Mouse (Mus musculus): Measurements from ENCODE around the gene Fchsd2. TPM values are rescaled to one million over a fixed set of nuclear protein-coding genes. Genes with fewer than 3 reads are reported as not detected.

The Fchsd2 gene
- total and polyA plus RNA-seq, 2 experiments: 8.9 to 43.0 TPM

- no peaks in the 10 kb centered on the region for H3K27me3 ChIP-seq (ENCODE audit: control insufficient read depth, insufficient read depth, low read length)
- no peak overlapping the region for H3K9ac ChIP-seq (ENCODE audit: low read depth, low read length)
- TF ChIP-seq POLR2A (IDR thresholded peaks at IDR 0.05; ENCODE audit: extremely low read depth, insufficient read depth, low read length): no peak
- TF ChIP-seq CTCF (IDR thresholded peaks at IDR 0.05; ENCODE audit: low read depth, low read length): no peak
- DNase-seq (ENCODE audit: extremely low read depth, low read depth, low spot score): no peak
- no peak overlapping the region for H3K4me3 ChIP-seq (ENCODE audit: insufficient read depth, low read depth, low read length)
- WGBS: 23% methylated on average over 6 of the region's 6 CpGs
- H3K4me1 ChIP-seq (ENCODE audit: control insufficient read depth, insufficient read depth, low read length): peaks cover 6% of the 10 kb centered on the region
- H3K36me3 ChIP-seq (ENCODE audit: control insufficient read depth, insufficient read depth, low read length): no peaks in the 10 kb centered on the region
- peaks cover 5% of the 10 kb centered on the region; the same call in 1 of the 2 replicates for H3K79me2 ChIP-seq (ENCODE audit: control insufficient read depth, insufficient read depth, low read length)
- no peak overlapping the region for H3K27ac ChIP-seq (replicated peaks; ENCODE audit: insufficient read depth, low read depth, low read length)
These were observed 223.9 kb downstream of the Fchsd2 start for GRCm38 (mm10) chr7:101316591-101317001.

- Histone ChIP-seq H3K4me1 (ENCODE audit: control insufficient read depth, insufficient read depth, low read length) (peaks cover 6% of the 10 kb centered on the region), H3K27ac (replicated peaks; ENCODE audit: insufficient read depth, low read depth, low read length) (no peak within 1 kb of the TSS), H3K36me3 (ENCODE audit: control insufficient read depth, insufficient read depth, low read length) (no peaks in the 10 kb centered on the region), H3K4me3 (ENCODE audit: insufficient read depth, low read depth, low read length) (no peak within 1 kb of the TSS), H3K79me2 (ENCODE audit: control insufficient read depth, insufficient read depth, low read length) (peaks cover 9% of the 10 kb centered on the region; the same call in 1 of the 2 replicates), H3K9ac (ENCODE audit: low read depth, low read length) (no peak within 1 kb of the TSS), H3K27me3 (ENCODE audit: control insufficient read depth, insufficient read depth, low read length) (no peaks in the 10 kb centered on the region)
- TF ChIP-seq CTCF (IDR thresholded peaks at IDR 0.05; ENCODE audit: low read depth, low read length): no peak
- TF ChIP-seq POLR2A (IDR thresholded peaks at IDR 0.05; ENCODE audit: extremely low read depth, insufficient read depth, low read length): no peak
- no peak for DNase-seq (ENCODE audit: extremely low read depth, low read depth, low spot score)
- 90% methylated on average over 3 of the region's 3 CpGs for WGBS
These were observed 224.4 kb downstream of the Fchsd2 start, which contains the start of gene Stard10 for GRCm38 (mm10) chr7:101317014-101317413. Gene Stard10, plus strand, starts transcription at chr7:101317086.

DNA sequence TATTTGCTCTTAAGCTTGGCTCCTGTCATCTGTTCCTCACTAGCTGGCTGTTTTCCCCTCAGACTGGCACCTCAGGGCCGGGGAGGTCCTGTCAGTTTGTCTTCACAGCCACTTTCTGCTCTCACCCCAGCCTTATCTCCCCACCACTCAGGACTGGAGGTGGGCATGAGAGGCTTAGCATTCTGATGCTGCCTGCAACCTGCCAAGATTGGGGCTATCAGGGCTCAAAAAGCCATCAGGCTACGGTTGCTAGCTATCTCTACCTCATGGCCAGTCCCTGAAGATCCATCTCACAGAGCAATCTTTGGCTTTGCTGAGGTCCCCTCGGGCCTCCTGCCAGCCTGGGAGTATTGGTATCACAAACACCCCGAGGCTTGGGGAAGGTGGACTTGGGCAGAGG, 226.2 kb downstream of the Fchsd2 start:
- Histone ChIP-seq H3K4me1 (ENCODE audit: control insufficient read depth, insufficient read depth, low read length) (peaks cover 6% of the 10 kb centered on the region), H3K4me3 (ENCODE audit: insufficient read depth, low read depth, low read length) (no peak overlapping the region), H3K79me2 (ENCODE audit: control insufficient read depth, insufficient read depth, low read length) (peaks cover 13% of the 10 kb centered on the region; the same call in 1 of the 2 replicates), H3K36me3 (ENCODE audit: control insufficient read depth, insufficient read depth, low read length) (peaks cover 4% of the 10 kb centered on the region; the same call in 1 of the 2 replicates), H3K27me3 (ENCODE audit: control insufficient read depth, insufficient read depth, low read length) (no peaks in the 10 kb centered on the region), H3K27ac (replicated peaks; ENCODE audit: insufficient read depth, low read depth, low read length) (no peak overlapping the region), H3K9ac (ENCODE audit: low read depth, low read length) (no peak overlapping the region)
- TF ChIP-seq CTCF (IDR thresholded peaks at IDR 0.05; ENCODE audit: low read depth, low read length) (no peak), POLR2A (IDR thresholded peaks at IDR 0.05; ENCODE audit: extremely low read depth, insufficient read depth, low read length) (no peak)
- WGBS: 68% methylated on average over 4 of the region's 4 CpGs
- DNase-seq (ENCODE audit: extremely low read depth, low read depth, low spot score): no peak

DNA sequence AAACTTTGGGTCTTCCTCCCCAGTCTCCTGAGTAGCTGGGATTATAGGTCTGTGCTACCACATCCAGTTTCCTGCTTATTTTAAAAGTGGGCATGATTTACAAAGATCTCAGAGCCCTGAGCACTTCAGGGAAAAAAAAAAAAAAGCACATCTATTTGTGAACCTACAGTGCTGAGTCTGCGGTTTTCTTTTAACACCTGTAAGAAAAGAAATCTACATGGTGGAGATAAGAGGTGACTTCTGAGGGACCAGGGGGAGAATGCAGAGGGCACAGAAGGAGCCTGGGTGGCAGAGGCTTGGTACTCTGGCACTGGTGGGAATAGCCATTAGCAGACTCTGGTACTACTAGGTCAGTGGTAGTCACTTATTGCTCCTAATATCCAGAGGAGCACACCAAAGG, 227.1 kb downstream of the Fchsd2 start:
- H3K36me3 ChIP-seq (ENCODE audit: control insufficient read depth, insufficient read depth, low read length): peaks cover 5% of the 10 kb centered on the region; the same call in 1 of the 2 replicates
- H3K9ac ChIP-seq (ENCODE audit: low read depth, low read length): peak overlapping the region; percentile 7
- TF ChIP-seq CTCF (IDR thresholded peaks at IDR 0.05; ENCODE audit: low read depth, low read length): no peak
- TF ChIP-seq POLR2A (IDR thresholded peaks at IDR 0.05; ENCODE audit: extremely low read depth, insufficient read depth, low read length): no peak
- peak overlapping the region; percentile 100 for H3K27ac ChIP-seq (replicated peaks; ENCODE audit: insufficient read depth, low read depth, low read length)
- WGBS: 53% methylated on average over 1 of the region's 1 CpGs
- peaks cover 6% of the 10 kb centered on the region for H3K4me1 ChIP-seq (ENCODE audit: control insufficient read depth, insufficient read depth, low read length)
- no peak for DNase-seq (ENCODE audit: extremely low read depth, low read depth, low spot score)
- peaks cover 13% of the 10 kb centered on the region; the same call in 1 of the 2 replicates for H3K79me2 ChIP-seq (ENCODE audit: control insufficient read depth, insufficient read depth, low read length)
- no peak overlapping the region for H3K4me3 ChIP-seq (ENCODE audit: insufficient read depth, low read depth, low read length)
- H3K27me3 ChIP-seq (ENCODE audit: control insufficient read depth, insufficient read depth, low read length): no peaks in the 10 kb centered on the region

DNA sequence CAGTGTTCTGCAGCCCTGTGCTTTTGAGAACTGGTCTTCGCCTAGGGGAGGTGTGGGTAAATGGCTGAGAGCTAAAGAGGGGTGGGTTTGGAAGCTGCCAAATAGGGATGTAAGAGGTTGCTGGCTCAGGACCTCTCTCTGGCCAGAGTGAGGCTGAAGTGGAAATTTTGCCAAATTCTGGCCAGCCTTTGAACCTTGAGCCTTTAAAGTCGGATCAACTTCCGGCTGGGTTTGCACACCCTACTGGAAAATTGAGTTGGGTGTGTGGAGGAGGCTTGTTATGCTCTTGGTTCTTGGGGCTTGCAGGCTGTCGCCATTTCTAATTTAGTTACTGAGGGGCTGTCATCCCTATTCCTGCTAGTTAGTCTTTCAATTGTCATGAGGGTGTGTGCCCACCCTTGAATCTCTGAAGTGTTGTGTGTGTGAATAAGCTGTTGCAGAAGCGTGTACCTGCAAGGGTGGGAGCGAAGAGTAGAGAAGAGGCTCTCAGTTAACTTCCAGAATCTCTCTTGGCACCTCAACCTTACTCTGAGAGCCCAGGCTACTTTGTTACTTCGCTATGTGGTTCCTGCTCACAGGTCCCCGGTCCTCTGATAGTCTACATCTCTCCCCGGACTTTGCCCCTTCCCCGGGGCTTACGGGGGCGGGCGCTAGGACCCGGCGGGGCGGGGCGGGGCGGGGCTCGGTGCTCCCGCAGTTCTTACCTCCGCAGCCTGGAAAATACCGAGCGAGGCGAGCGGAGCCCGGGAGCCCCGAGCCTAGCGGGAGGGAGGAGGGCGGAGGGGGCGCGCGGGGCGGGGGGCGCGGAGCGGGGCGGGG, 227.9 kb downstream of the Fchsd2 start:
- Histone ChIP-seq H3K36me3 (ENCODE audit: control insufficient read depth, insufficient read depth, low read length) (peaks cover 13% of the 10 kb centered on the region), H3K27ac (replicated peaks; ENCODE audit: insufficient read depth, low read depth, low read length) (peak overlapping the region; percentile 100), H3K27me3 (ENCODE audit: control insufficient read depth, insufficient read depth, low read length) (no peaks in the 10 kb centered on the region), H3K9ac (ENCODE audit: low read depth, low read length) (peak overlapping the region; percentile 96), H3K4me3 (ENCODE audit: insufficient read depth, low read depth, low read length) (peak overlapping the region; percentile 73), H3K79me2 (ENCODE audit: control insufficient read depth, insufficient read depth, low read length) (peaks cover 13% of the 10 kb centered on the region; the same call in 1 of the 2 replicates), H3K4me1 (ENCODE audit: control insufficient read depth, insufficient read depth, low read length) (peaks cover 14% of the 10 kb centered on the region)
- DNase-seq (ENCODE audit: extremely low read depth, low read depth, low spot score): peak; percentile 90
- WGBS: 3% methylated on average over 32 of the region's 37 CpGs
- TF ChIP-seq POLR2A (IDR thresholded peaks at IDR 0.05; ENCODE audit: extremely low read depth, insufficient read depth, low read length) (peak; percentile 67; the same call in 1 of the 2 replicates), CTCF (IDR thresholded peaks at IDR 0.05; ENCODE audit: low read depth, low read length) (no peak)
